Mouse (Mus musculus): ENCODE data around the gene Olfr521. TPM values are rescaled to one million over a fixed set of nuclear protein-coding genes. Genes with fewer than 3 reads are reported as not detected.

Olfr521 gene
- total RNA-seq (2023): not detected

DNA sequence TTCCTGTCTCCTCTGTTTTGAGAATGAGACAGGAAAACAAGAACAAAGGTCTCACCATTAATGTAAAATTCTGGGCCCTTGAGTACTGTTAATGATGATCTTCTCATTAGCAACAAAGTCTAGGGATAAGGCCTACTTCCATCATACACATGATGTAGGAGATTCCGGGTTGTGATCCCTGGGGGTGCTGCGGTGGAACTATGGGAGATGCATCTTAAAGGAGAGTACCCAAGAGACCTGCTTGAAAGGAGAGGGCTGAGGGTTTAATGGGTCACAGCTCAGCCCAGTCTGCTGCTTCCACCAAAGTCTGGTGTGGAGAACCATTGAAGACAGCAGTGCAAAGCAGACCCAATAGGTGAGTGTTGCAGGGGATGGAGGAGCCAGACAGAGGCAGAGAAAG is at the start of gene Olfr521:
Olfr521 (plus strand) TSS at position 301 of the 400 bp plus-strand sequence.

DNA sequence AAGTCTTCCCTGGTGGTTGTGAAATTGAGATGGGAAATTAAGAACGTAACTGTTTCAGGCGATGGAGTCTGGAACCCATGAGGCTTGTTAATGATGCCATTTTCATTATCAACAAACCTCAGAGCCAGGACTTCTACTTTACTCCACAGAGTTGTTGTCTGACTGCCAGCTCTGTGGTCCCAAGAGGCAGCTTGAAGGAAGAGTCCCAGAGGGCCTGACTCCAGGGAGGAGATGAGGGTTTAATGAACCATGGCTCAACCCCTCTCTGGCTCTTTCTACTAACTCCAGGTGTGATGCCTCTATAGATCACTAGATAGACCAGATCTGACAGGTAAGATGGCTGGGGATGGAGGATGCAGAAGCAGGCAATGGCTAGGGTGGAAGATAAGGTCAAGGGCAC is 33.3 kb upstream of the Olfr521 start, which contains the start of gene Olfr520:
Olfr520 (plus strand) TSS at position 301 of the 400 bp plus-strand sequence.

Other genes with a start within 250 kb of the Olfr521 start
- gene Arrb1, start 228.0 kb upstream of the Olfr521 start, total RNA-seq (2023): 101 TPM
- 4.2 TPM for gene Tpbgl, start 136.4 kb upstream of the Olfr521 start, total RNA-seq (2023)
- gene Slco2b1, start 52.2 kb upstream of the Olfr521 start, total RNA-seq (2023): 0.70 TPM
- gene Olfr520, start 33.2 kb upstream of the Olfr521 start, total RNA-seq (2023): not detected
- gene Neu3, start 64.9 kb downstream of the Olfr521 start, total RNA-seq (2023): 5.9 TPM
- not detected for gene Xrra1, start 95.6 kb downstream of the Olfr521 start, total RNA-seq (2023)
- 118 TPM for gene Spcs2, start 100.0 kb downstream of the Olfr521 start, total RNA-seq (2023)
- gene Rnf169, start 216.9 kb downstream of the Olfr521 start, total RNA-seq (2023): 24.7 TPM
- gene Chrdl2, start 242.7 kb downstream of the Olfr521 start, total RNA-seq (2023): not detected

All from CD8-positive naive resting alpha-beta T cell, adult 57 days (primary cell).